Mouse (Mus musculus) c-Kit-positive CD71-positive TER-119-positive erythroid progenitor cells, embryonic 14.5 days (primary cell): ENCODE measurements at regions not wholly inside any gene's neighbourhood (a gene's known extent, or its start where the extent isn't known, plus 50 kb on each side); places are given as distances from the start of the nearest gene placed in this dataset.
"Not testable (repeated sequence)": the region's sequence is repeated elsewhere in the genome, so short reads cannot be mapped to it uniquely, and the experiment has no call there.

ENCODE experiments used
- DNase-seq: peaks from one replicate; pipeline ENCODE4 v3.0.0-alpha.2; 2013; ENCODE audit warnings: low spot score

GRCm38 (mm10) chr15:90882349-90882748 lies 167.4 kb downstream of the Kif21a start:
- DNase-seq = not testable (repeated sequence)

GRCm38 (mm10) chr15:90869452-90869851 lies 180.3 kb downstream of the Kif21a start:
- DNase-seq = no peak

- not testable (repeated sequence) for DNase-seq
These were observed 174.5 kb upstream of the Cpne8 start for GRCm38 (mm10) chr15:90853763-90854162.

GRCm38 (mm10) chr15:90851991-90852390 lies 172.8 kb upstream of the Cpne8 start:
- DNase-seq = no peak

GRCm38 (mm10) chr15:90841471-90841870 lies 162.2 kb upstream of the Cpne8 start:
- peak; percentile 3 for DNase-seq

GRCm38 (mm10) chr15:90835586-90835985 lies 156.4 kb upstream of the Cpne8 start:
- no peak for DNase-seq

- DNase-seq = no peak
These were observed 148.6 kb upstream of the Cpne8 start for GRCm38 (mm10) chr15:90827816-90828215.

- DNase-seq = no peak
These were observed 143.1 kb upstream of the Cpne8 start for GRCm38 (mm10) chr15:90822306-90822705.

GRCm38 (mm10) chr15:90819949-90820655 lies 140.9 kb upstream of the Cpne8 start:
- DNase-seq = no peak

- DNase-seq = no peak
These were observed 138.9 kb upstream of the Cpne8 start for GRCm38 (mm10) chr15:90818161-90818560.

GRCm38 (mm10) chr15:90813907-90814306 lies 134.7 kb upstream of the Cpne8 start:
- DNase-seq = no peak

GRCm38 (mm10) chr15:90810341-90810740 lies 131.1 kb upstream of the Cpne8 start:
- DNase-seq = no peak

- DNase-seq = no peak
These were observed 129.0 kb upstream of the Cpne8 start for GRCm38 (mm10) chr15:90808236-90808635.

- DNase-seq = no peak
These were observed 118.8 kb upstream of the Cpne8 start for GRCm38 (mm10) chr15:90798056-90798455.

GRCm38 (mm10) chr15:90789941-90790340 lies 110.7 kb upstream of the Cpne8 start:
- DNase-seq = no peak

GRCm38 (mm10) chr15:90784741-90785140 lies 105.5 kb upstream of the Cpne8 start:
- DNase-seq = no peak

GRCm38 (mm10) chr15:90767521-90767920 lies 88.3 kb upstream of the Cpne8 start:
- no peak for DNase-seq

GRCm38 (mm10) chr15:90764501-90764900 lies 85.3 kb upstream of the Cpne8 start:
- DNase-seq = not testable (repeated sequence)

GRCm38 (mm10) chr15:90733891-90734290 lies 54.7 kb upstream of the Cpne8 start:
- DNase-seq = no peak
